Mouse (Mus musculus) mature B cell (primary cell): ENCODE results near the gene Dlk1.
"Not testable (repeated sequence)": the region's sequence is repeated elsewhere in the genome, so short reads cannot be mapped to it uniquely, and the experiment has no call there.

Experiments
- in situ Hi-C: fragments of 300-500 bp; cut with MboI; formaldehyde crosslinking; loops from 2 replicates; pipeline ENCODE4 v1.14.3; 2019

Dlk1 gene

DNA sequence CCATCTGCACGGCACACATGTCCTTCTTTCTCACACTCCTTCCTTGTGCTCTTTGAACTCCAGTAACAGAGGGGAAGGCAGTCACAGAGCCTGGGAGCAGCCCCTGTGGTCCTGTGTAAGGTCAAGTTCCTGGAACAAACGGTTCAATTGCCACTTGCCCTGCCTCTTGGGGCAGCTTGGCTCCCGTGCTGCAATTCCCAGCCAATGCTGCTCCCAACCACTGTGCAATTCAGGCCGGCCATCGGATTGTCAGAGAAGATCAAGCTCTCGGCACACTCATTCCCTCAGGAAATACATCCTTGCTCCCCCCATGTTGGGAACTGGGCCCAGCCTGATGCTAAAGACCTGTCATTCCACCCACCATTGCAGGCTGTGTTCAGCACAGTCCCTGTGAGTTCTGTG is 21.0 kb downstream of the Dlk1 start:
- in situ Hi-C loops = no loop called here

DNA sequence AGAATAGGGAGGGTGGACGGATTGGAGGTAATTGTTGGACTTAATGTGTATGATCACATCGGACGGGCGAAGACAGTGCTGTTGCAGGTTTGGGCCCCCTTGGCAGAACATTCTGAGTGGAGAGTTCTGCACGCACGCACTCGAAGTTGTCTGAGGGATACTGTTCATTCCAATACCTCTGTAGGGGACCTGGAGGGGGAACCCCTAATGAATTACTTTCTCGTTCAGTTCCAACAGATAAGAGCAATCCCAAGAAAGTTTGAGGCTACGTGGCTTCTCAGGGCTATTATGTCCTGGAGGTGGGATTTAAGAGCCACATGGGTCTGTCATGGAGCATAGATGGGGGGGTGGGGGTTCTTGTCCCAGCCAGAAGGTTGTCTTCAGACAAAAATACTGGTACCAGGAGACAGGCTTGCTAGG is 21.6 kb downstream of the Dlk1 start:
- in situ Hi-C loops = no loop called here

DNA sequence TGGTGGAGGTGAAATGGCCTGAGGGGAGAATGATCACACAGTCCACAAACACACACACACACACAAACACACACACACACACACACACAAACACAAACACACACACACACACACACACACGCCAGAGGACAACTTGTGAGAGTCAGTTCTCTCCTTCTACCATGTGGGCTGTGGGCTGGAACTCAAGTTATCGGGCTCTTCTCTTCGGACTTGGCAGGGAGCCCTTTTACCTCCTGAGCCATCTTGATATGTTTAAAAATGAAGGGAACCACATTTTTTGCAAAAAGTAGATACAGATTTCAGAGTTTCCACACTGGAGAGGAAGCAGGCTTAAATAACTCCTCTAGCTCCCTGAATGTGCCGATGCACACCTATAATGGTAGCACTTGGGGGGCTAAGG is 22.9 kb downstream of the Dlk1 start:
- in situ Hi-C loops = no loop called here

DNA sequence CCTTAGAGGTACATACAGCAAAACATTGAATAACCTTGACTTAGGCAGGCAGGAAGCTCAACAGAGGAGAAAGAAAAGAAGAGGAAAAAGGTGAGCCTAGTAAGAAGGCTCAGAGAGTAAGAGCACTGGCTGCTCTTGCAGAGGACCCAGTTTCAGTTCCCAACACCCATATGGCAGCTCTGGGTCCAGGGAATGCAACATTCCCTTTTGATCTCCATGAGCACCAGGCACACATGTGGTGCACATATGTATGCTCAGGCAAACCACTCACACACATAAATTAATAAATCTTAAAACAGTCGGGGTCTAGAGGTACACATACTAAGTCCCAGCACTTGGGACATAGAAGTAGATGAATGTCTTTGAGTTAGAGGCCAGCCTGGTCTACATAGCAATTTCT is 33.9 kb downstream of the Dlk1 start:
- in situ Hi-C loops = not testable (repeated sequence)

DNA sequence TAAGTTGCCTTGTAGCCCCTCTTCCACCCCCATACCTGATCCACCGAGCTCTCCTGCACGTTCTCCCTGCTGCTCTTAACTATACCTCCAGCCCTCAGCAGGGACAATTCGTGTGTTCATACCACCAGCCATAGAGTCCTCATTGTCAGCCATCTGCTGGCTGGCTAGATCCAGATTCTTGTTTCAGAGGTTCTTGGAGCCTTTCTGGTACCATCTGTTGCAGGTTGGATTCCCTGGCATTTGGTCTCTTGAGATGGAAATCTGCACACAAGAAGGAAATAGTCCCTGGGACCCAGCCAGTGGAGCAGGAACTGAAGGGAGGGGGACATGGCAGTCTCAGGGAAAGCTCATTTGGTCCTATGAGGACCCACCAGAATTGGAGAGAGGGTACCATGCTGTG is 39.1 kb downstream of the Dlk1 start:
- in situ Hi-C loops = no loop called here

DNA sequence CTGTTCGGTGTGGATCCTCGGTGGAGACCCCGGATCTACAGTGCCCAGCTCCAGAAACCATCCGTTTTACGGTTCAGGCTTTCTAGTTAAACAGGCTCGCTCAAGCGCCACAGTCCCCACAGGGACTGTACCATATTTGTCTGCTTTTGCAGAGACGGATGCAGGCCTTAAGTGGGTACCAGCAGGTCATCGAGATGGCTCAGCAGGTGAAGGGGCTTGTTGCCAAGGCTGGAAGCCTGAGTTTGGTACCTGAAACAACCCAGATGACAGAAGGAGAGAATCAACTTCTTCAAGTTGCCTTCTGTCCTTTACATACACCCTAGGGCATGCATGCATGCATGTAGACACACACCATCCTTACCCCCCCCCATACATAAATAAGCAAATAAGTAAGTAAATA is 40.8 kb downstream of the Dlk1 start:
- in situ Hi-C loops = no loop called here

DNA sequence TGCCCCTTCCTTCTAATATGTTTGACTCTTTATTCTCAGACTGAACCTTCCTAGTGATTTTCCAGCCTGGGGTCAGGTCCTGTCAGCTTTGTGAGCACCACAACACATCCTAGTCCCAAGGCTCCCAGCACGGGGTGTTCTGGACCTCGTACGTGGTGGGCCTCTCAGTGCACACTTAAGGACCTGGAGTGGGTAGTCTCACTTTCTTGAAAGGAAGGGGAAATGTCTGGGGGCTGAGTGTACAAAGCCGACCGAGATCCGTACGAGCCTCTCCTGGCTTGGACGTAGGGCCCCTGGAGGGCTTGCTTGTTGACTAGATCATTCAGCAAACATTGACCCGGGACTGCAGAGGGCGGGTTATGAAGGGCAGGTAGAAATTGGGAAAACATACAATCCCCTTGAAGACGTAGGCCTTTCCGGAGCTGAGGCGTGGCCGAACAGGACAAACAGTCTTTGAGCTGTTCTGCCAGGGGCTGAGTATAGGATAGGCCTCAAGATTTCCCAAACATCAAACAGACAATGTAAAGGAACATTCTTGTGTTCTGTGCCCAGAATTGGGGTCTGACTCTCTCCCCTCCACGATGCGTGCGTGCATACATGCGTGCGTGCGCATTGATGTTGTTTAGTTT is 42.5 kb downstream of the Dlk1 start:
- in situ Hi-C loops = no loop called here

DNA sequence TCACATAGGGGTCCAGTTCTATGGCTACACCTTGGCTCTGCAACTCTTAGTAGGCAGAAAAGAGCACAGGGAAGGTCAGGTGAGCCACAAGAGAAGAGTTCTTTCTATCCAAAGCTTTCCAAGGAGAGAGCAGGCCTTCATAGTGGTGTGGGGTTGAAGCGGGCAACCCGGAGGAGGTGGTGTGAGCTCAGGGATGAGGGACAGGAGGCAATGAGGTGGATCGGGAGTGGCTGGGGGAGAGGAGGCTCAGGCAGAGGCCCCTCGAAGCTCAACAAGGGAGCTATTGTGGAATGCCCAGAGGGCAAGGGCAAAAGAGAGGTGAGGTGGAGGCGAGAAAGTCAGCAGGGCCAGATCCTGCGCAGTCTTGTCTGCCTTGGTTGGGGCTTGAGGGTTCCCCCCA is 43.8 kb downstream of the Dlk1 start:
- in situ Hi-C loops = no loop called here

DNA sequence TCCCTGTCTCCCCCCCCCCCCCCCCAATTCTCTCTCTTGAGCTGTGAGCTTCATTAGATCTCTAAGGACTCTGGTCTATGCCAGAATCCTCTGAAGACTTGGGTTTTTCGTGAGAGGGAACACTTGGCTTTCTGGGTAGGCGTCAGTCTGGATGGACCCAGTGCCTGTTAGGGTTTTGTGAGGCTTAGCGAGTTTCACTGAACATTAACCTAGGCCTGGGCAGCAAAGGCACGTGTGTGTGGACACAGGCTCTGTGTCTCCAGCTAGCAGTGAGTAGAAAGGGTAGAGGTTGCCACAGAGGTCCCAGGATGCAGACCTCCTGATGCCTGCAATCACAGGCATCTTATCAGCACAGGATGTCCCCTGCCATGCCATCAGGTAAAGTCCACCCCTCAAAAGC is 48.4 kb downstream of the Dlk1 start:
- in situ Hi-C loops = no loop called here

DNA sequence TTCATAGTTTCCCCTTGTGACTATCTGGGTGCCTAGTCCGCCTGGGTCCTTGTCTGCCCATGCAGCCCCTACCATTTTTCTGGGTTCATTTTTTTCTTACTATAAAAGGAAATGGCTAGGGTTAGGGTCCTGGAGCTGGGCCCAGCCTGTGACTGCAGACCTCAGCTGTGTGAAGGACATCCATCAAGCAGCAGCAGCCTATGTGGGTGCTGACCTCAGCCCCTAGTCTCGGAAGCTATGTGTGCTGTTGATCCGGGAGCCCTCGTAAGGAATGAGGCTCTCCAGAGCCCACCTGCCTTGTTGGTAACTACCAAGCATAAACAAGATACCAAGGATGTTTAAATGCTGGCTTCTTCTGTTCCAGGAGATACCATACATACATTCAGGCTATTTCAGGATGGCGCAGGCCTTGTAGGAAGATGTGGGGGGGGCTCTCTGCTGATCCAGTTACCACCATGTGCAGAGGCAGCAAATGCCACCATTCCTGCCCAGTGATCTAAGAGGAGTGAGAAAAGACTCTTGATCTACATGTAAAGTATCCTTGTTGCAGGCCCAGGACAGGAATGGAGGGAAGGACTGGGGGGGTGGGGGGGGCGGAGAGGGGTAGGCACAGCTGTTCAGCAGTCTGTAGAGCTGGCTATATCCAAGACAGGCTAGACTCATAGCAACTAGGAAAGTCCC is 49.9 kb downstream of the Dlk1 start:
- in situ Hi-C loops = no loop called here

DNA sequence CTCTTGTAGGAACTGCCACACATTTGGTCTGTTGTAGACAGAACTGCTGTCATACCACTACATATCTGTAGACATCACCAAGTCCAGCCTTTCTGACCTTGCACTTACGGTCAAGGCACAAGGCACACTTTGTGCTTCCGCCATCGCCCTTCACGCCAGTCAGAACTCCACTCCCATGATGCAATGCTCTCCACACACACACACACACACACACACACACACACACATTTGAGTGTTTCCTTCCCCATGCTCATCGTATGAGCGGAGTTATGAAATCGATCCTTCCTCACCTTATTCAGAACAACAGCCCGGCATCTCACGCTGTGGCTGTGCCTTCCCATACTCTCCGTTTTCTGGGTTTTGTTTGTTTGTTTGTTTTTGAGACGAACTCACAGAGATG is 55.1 kb downstream of the Dlk1 start:
- in situ Hi-C loops = no loop called here

DNA sequence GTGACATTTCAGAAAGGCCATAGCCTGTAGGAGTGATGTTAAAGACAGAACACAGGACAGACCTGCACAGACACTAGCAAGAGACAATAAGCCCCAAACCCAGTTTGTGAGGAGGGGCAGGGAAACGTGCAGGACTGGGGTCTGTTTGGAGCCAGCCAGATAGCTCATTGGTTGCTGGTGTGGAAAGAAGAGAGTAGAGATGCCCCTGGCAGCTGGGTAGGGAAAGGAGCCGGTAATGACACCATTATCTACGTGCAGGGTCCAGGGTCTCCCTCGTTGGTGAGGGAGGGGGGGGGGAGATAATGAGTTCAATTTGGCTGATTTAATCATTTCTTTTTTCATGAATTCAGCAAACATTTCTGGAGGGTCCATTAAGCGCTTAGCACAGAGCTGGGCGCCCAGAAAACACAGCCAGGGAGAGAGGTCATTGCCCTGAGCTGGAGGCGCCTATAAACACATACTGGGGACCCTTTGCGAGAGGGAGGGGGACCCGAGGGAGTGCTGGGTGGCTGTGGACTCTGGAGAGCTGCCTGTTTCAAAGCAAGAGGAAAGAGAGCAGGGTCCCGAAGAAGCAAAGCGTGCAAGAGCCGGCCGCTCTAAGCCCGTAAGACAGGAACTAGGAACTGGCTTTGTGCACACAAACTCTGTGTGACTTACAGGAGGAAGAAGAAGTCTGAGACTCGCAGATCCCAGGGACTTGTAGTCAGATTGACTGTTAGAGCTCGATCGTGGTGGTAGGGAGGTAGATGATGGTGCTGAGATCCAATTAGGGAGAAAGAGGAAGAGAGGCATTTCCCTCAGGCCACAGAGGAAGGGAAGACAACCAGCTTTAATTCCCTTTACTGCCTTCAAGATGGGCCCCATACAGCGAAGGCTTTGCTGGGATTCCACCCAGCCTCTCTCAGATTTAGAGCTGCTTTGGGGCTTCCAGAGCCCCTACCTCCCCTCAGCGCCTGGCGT is 56.2 kb downstream of the Dlk1 start:
- in situ Hi-C loops = no loop called here

DNA sequence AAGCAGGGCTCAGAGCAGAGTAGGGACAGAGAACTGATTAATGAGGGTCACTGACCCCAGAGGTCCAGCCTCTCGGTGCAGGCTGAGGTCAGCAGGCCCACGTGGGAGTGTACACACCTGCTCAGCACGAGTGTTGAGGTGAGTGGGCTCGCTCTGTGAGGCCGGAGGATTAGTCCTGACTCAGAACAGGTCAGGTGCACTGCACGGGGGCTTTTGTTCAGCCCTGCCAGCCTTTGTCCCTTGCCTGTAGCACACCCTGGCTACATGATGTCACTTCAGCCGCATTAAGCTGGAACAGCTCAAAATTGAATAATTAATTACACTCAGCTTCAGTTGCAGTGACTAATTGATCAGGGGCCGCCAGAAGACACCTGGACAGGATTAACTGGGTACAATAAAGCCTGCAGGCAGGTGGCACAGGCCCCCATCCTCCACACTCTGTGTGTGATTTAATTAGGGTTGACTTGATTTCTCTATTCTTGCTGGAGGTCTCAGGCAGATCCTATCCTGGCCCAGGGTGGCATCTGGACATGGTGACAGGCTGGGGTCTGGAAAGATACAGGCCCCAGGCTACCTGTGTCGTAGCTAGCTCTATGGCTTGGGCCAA is 57.0 kb downstream of the Dlk1 start:
- in situ Hi-C loops = no loop called here

DNA sequence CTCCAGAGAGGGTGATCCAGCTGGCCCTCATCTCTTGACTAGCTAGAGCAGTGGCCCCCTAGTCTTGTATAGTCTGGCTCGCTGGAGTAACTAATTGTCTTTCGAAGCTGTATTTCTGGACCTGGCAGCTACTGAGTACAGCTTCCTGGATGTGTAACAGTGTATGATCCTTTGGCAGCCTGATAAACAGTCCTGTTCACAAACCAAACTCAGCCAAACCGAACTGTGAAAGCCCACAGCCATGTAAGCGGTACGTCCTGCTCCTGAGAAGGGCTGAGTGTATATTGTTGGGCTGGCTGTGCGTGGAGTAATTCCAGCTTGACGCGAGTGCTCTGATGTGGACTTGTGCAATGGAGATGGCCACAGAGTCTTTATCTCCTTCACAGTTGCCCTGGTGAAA is 57.6 kb downstream of the Dlk1 start:
- in situ Hi-C loops = no loop called here

DNA sequence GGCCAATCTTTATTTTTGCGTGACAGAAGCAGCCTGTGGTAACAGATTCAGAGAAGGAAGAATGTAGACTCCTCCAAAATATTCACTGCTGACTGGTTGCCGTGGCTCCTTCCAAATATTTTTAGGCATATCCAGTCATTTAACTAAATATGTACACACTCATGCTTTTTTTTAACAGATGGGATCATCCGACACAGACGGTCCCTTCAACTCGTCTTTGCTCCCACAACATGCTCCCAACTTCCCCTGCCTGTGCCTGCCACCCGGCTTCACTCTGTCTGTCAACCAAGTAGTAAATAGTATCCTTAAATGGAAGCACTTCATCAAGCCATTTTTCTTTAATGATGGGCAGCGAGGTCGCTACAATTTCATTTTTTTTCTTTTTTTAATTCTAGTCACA is 58.8 kb downstream of the Dlk1 start:
- in situ Hi-C loops = no loop called here

DNA sequence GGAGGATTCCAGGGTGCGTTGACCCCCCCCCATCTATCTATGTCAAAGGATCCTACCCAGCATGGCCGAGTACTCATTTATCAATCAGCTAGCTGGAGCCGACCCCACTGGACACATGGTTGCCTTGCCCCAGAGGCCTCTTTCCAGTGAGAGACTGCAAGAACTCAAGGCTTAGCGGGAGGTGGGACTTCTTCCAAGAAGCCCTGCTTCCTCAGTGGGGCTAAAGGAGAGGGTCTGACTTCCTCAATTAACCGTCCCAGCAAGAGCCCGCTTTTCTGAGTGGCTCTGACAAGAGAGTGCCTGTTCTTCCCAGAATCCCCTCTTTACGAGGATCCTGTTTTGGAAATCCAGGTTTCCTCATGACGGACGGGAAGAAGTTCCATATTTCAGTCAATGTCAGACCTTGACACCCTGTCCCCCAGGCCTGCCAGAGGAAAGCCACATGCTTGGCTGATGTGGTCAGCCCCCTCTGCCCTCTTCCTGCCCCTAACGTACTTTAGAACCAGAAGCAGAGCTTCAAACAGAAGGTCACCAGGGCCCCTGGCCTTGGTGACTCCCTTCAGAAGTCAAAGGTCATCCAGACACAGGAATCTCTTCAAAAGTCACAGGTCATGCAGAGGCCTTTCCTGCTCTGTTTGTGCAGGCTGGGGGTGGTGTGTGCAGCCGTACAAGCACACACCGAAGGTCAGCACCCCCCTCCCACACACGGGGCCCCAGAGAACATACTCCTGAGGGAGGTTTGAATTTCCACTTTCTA is 59.7 kb downstream of the Dlk1 start:
- in situ Hi-C loops = no loop called here
